Mouse (Mus musculus) adipocyte (in vitro differentiated cells): ENCODE measurements at regions not wholly inside any gene's neighbourhood (a gene's known extent, or its start where the extent isn't known, plus 50 kb on each side); places are given as distances from the start of the nearest gene placed in this dataset.

Source experiments
- DNase-seq: peaks from one replicate; pipeline ENCODE4 v3.0.0-alpha.2; 2016; ENCODE audit warnings: low spot score

DNA sequence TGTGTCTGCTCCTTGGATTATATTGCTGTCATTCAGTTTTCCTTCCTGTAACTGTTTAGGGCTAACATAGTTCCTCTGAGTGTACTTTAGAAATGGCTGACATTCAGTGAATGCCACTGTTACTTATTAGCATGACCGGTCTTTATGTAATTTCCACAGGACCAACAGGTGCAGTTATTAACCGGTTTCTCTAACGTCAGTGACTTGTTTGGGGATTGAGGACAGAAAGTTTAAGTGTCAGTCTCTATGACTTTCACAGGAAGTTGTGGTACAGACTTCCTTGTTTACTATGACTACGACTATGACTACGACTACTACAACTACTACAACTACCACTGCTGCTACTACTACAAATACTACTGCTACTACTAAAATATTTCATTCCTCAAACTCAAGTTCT, 170.4 kb upstream of the Ptger4 start:
- no peak for DNase-seq

DNA sequence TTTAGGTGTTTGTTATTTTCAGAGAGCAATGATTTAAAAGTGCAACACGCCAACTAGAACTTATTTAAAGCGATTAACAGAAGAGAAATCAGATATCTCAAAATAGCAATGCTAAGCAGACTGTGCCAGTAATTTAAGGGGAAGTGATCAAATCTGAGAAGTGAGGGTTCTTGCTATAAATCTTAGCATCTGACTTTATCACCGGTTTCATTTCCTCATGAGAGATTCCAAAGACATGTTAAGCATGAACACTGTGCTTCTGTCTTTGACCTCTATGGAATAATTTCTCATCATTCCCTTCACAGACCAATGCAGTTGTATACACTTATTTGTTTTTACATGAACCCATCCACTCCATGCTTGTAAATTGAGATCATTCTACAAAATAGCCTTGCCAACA, 172.0 kb upstream of the Ptger4 start:
- no peak for DNase-seq

DNA sequence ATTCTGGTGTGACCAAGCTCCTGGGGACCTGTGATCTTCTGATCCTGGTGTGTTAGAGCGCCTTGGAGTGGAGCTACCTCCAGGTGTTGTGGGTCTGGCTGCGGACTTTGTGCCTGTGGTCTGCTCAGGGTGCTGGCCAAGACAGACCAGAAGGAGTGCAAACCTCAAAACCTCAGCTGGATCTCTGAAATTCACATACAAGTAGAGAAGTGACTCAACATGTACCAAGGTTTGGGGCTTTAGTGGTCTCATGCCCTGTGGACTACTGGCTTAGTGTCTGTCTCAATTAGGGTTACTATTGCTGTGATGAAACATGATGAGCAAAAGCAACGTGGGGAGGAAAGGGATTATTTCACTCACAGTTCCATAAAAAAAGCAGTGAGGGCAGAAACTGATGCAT, 182.7 kb upstream of the Ptger4 start:
- DNase-seq, result no peak

DNA sequence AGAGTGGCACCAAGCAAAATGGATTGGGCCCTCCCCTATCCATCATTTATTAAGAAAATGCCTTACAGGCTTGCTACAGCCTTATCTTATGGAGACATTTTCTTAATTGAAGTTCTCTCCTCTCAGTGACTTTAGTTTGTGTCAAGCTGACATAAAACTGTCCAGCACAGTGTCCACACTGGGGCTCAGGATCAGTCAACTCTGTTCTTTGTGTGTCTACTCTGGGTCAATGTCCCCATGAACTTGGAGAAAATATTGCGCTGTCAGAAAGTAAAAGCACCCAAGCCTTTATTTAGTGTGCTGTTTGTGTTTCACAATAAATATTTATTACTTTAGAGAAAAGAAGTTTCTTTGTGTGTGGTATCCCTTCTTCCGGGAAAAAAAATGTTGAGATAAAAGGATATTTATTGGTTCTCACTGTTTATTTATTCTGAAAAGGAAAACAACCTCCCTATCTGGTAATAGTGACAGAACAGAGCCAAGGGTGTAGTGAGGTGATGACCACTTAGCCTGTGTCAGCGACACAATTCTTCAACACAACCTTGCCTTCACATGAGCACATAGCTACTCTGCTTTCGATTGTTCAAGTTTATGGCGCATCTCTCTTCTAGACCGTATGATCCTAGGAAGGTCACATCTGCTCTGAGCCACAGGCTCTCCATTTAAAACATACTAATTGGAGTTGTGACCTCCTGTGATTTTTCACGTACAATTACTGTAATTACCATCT, 183.5 kb upstream of the Ptger4 start:
- DNase-seq, result no peak

DNA sequence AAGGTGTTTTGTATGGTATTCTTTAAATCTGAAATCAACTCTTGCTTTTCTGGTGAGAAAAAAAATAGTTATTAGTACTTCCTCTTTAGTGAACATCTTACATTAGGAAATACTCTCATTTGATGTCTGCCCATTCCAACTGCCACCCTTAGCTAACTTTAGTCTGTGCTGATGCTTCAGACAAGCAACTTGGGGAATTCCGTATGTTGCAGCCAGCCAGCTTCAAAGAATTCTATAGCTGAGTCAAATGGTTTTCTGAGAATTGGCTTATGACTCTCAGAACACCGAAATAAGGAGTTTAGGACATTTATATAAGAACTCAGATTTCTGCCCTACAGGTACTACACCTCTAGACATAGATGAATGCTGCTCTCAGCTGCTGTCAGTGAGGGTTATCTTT, 188.0 kb upstream of the Ptger4 start:
- DNase-seq, result no peak

DNA sequence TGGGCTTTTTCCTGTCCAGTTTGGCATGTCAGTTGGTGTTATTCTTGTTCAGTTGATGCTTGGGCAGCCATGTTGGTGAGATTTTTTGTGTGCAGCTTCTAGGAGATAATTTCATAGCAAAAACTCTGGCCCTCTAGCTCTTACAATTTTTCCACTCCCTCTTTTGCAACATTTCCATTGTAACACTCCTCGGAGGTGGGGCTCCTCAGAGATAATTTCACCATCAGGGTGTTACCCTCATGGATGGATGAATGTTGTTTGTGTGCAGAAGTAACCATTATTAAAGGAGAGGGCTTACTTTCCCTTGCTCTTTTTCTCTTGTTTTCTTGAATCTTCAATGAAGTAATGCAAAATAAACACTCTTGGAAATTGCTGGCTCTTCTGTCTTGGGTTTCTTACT, 193.0 kb upstream of the Ptger4 start:
- no peak for DNase-seq

DNA sequence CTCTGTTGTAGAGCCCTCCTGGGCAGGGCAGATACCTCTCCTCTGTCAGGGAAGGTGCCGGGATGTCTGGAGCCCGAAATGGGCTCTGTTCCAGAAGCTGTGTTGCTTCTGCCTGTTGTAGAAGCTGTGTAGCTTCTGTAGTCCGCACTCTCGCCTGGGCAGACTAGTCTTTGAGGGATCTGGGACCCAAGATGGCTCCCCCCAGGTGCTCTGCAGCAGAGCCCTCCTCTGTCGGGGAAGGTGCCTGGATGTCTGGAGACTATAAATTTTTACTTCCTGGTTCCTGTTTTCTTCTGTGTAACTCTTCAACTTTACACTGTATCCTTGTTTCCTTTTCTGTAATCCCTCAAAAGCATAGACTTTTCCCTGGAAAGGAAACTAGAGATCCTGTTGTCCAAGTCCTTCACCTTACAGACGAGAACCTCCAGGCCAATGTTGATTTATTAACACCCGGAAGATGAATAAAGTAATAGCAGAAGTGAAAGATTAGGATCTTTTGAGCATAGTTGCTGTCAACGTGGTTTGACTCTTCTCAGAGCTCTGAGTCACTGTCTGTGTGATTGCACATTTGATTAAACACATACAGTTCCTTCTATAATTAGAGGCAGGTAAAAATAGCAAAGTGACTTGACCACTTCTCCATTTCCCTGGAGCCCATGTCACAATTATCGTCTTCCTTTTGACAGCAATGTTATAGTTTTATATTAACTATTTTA, 202.2 kb upstream of the Ptger4 start:
- no peak for DNase-seq

DNA sequence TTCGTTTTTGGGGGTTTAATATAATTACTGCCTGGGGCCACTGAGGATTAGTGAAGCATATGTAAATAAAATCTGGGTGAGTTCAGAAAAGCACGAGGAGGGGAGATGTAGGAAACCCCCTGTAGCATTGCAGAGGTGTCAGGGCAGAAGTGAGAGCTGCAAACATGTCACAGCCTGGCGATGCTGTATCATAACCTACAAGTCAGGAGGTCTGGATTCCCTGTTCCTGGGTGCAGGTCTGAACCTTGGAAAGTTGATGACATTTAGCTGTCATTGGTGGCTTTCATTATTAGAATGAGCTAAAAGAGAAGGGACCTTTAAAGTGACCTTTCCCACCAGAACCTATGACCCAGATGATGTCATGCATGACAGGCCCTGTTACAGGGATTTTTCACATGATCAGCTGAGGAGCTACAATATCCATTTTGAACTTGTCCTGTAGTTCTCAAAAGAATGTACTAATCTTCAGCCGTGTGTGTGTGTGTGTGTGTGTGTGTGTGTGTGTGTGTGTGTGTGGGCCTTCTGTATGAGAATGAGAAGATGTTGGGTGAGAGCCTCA, 202.8 kb upstream of the Ptger4 start:
- no peak for DNase-seq

DNA sequence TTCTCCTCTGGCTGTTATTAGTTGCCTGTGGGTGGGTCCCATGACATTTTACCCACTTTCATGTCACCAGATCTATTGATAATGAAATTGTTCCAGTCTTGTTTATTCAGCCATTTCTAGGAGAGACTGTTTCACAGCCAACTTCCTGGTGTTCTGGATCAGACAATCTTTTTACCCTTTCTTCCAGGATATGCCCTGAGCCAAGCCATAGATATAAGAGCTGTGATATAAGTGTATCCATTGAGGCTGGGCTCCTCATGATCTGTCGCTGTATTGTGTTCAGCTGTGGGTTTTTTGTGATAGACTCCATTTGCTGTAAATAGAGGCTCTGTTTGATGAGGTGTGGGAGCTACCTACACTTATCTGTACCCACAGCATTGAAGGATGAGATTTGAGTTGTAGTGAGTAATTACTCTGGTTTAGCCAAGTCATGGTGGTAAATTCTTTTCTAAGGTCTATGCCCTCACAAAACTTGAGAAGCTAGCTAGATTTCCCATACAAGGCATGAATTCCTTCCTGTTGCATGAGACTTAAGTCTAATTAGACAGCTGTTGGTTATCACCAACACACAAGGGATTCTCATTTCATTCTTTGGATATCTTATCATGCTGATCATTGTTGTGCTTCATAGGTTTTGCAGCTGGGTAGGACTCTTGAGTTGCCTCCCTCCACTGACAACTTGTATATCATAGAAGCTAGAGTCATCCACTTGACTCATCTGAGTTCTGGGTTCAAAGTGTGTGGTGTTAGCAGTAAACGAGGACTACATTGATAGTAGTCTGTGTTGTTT, 203.9 kb upstream of the Ptger4 start:
- DNase-seq, result no peak

DNA sequence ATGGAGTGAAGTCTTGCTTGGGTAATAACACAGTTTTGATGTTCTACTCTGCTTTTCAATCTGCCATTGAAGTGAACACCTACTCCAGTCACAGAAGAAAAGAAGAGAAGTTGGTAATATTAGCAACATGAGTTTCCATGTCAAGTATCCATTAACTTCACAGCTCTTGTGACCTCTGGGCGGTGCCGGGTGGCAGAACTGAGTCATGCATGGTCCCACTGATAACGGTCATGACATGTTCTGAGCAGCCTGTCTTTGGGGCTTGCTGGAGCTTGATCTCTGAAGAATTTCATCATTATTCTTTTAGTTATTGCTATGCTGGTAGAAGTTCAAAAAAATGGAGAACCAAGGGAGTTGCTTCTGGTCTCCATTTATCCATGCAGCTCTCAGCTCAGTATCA, 215.1 kb upstream of the Ptger4 start:
- DNase-seq, result no peak

DNA sequence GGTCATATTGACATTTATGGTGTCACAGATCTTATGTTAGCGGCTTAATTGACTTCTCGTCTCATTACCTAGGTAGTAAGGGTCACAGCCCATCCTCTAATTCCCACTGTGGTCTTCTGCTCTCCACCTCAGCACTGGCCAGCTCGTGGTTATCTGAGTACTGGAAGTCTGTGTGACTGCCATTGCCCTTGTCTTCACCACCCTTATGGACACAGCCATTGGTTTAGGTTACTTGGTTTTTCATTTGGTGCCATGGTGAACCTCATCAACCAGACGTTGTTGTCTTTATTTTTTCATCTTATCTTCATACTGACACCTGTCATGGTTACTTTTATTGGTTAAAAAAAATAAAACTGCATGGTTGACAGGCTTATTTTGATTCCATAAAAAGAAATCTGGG, 215.6 kb upstream of the Ptger4 start:
- DNase-seq, result no peak

DNA sequence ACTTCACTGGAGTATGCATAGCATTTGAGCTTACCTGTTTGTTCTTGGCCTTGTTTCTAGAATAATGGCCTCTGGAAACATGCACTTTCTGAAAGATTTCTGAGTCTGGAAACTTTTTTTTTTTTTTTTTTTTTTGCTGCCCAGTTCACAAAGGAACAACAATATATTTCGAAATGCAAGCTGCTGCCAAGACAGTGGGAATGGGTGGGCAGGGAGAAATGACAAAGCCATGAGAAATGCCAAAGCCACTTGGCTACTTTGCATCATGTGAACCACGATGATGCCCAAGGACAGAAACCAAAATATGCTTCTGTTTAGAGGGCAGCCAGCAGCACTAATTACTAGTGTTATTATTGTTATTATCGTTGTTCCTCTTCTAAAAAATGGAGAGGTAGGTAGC, 218.7 kb upstream of the Ptger4 start:
- peak; percentile 67 for DNase-seq

DNA sequence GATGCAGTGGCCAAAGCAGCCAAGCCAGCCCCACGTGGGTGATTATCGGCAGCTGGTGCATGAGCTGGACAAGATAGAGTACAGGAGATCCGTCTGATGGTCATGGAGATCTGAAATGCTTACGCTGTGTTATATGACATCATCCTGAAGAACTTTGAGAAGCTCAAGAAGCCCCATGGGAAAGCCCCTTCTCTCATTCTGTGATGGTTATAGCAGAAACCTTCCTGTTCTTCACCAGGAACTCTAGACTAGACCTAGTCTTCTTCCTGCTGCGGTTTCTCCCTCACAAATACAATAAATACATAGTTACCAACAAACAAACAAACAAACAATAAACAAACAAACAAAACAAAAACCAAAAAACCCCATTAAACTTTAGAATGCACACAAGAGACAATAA, 220.7 kb upstream of the Ptger4 start:
- DNase-seq, result no peak

DNA sequence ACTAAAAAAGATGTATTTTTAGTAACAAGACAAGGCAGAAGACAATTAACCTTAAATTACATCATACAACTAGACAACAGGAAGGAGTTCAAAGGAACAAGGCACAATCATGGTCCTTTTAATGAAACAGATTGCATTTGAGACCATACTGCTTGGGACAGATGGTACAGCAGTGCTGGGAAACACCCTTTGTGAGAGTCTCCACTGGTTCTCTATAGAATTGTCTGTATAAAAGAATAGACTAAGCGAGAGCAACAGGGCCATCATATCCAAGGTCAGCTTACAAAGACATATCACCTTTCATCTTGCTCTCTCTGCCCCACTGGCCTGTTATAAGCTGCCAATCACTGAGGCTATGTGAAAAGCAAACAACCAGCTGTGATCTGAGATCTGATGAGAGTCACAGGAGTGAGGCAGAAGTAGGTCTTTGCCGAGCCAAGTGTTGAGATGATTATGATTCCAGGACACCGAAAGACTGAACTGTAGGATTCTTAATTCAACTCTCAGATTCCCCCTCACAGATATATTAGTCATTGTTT, 224.6 kb upstream of the Ptger4 start:
- DNase-seq, result no peak

DNA sequence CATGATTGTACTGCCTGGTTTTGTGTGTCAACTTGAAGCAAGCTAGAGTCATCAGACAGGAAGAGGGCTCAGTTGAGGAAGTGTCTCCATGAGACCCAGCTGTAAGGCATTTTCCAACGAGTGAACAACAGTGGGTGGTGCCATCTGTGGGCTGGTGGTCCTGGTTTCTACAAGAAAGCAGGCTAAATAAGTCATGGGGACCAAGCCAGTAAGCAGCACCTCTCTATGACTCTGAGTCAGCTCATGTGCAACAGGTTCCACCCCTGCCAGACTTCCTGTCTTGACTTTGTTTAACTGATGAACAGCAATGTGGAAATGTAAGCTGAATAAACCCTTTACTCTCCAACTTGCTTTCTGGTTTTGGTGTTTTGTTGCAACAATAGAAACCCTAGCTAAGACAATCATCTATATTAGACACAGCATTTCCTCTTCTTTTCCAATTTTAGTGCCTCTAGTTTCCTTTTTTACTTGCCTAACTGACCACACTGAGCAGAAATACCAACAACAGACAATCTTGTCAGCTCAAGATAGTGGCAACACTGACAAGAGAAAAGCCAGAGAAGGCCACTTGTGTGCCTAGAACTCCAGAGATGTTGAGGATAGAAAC, 231.5 kb upstream of the Ptger4 start:
- no peak for DNase-seq

DNA sequence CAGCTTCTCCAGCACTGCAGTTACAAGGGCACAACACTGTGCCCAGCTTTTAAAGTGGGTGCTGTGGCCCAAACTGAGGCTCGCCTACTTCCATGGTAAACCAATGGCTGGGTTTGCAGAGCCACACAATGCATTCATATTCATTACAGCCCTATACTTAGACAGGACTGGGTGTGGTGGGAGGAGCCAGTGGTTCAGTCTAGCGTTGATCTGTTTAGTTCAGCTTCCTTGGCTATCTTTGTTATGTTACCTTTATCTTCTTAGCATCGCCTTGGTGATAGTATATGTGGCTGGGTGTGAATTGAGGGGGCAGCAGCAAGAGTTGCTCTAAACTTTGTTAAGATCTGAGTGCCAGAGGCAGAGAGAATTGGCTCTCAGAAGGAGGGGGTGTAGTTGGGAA, 249.3 kb upstream of the Ptger4 start:
- DNase-seq, result no peak

DNA sequence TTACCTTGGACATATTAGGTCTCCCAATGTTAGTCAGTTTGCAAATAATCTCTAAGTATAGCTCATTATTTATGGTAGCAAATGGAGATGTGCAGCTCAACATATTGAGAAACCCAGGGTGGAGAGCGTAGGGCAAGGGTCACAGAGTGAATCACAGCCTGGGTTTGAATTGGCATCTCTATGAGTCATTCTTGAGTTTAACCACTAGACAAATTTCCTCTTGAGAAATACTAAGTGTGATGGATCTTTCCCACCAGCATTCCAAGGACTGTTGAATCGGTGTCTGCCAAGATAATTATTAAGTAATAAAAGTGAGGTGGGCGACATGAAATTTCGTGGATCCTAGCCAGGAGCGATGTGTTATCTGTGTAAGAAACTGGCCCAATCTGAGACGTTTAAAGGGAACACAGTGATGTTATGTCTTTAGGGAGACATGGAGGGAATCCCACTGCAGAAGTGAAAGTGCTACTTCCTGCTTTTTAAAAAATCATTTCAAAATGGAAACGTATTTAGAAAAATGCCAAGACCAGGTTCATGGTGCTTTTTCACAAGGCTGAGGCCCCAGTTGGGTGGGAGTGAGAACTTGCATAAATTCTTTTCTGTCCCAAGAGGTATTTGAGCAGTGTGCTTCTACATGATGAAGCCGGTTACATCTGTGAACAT, 251.3 kb upstream of the Ptger4 start:
- DNase-seq, result peak; percentile 37

DNA sequence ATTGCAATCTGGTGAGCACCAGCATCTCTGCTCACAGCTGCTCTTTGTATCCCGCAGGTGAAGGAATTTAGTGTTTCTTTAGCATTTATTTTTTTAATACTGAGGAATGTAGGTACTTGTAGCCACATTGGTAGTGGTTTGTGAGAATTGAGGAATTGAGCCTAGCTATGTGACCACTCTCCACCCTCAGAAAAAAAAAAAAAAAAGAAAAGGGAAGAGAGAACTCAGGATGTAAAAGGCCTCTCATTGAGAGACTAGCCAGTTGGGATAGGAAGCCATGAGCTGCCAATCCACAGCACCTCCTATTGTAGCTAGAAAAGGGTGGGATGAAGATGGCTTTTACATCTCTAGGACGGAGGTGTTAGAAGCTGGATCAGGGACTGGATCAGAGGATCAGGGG, 252.0 kb upstream of the Ptger4 start:
- DNase-seq, result no peak

DNA sequence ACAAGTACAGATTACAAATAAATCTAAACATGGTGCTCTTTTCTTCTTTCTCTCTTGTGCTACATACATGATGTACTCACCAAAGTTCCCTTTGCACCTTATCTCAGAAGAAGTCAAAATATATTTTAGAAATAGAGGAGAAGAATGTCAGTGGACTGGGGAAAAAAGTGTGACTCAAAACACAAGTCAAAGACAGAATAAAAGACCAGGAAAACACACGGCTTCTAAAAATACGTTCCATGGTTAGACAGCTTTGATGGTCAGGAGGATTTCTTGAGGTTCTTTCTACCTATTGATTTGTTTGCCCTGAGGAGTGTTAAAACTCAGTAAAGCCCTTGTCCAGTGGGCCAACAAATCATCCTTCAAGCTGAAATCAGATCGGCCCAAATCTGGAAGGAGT, 260.5 kb upstream of the Ptger4 start:
- DNase-seq, result no peak

DNA sequence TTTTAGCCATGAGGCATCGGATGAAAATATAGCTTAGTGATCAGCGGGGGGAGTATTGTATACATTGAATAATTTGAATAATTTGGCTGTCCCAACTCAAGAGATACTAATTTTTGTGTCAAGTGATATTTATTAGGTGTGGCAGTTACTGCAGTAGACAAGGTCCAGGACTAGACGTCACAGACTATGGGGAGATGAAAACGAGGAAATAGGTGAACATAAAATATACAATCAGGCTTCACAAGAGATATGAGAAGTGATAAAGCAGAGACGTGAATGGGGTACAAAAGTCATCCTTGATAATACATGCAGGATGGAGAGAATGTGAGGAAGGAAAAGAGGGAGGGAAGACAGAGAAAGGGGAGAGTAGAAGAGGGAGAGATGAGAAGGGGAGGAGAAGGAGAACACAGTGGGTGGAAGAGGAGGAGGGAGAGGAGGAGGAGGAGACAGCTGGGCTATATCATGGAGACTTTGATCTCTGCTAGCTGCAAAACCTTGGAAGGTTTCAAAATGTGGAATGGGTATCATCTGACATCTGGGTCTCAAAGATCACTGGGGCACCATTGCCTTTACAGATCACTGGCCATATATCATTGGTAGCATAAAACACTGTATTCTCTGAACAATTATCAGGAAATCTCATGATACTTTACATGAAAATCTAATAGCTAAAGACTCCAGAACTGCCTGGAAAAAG, 263.0 kb upstream of the Ptger4 start:
- DNase-seq, result no peak

DNA sequence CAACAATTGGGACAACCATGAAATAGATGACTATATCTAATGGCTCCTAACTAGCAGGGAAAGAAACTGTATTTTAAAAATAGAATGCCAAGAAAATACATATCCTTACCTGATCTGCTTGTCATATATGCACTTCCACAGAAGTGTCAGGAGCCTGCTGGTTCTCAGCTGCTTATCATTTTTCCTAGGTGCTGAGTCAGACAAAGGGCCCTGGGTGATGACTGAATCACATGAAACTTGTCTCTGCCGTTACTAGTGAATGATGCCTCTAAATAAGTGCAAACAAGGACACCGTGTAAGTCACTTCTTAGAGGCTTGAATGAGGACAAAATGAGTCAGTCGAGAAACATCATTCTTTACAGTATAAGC, 263.5 kb upstream of the Ptger4 start:
- no peak for DNase-seq
